Mouse (Mus musculus): Measurements from ENCODE around the gene Tshz2.

Gene Tshz2

DNA sequence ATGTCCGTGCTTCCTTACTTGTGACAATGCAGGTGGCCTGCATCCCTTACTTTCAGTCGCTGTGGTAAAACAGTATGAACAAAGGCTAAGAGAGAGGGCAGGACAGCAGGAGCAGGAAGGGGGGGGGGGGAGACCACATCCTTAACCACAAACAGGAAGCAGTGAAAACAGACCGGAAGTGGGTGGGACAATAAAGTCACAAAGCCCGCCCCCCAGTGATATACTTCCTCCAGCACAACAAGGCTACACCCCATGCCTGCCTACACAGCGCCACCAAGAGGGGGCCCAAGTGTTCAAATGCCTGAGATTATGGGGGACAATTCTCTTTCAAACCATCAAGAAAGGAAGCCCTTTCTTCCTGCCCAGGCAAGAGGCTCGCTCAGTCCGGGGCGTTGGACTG is 392.1 kb downstream of the Tshz2 start:
- ChIA-PET CTCF (interaction anchor here in 1 of 4 experiments (0.7 kb wide), 1 partner anchor 1369 kb away, joined by 3 read pairs; no protein-coding TSS in a partner anchor), POLR2A (interaction anchor here in 1 of 4 experiments (1.1 kb wide), 1 partner anchor 11 kb away, joined by 3 read pairs; no protein-coding TSS in a partner anchor)

DNA sequence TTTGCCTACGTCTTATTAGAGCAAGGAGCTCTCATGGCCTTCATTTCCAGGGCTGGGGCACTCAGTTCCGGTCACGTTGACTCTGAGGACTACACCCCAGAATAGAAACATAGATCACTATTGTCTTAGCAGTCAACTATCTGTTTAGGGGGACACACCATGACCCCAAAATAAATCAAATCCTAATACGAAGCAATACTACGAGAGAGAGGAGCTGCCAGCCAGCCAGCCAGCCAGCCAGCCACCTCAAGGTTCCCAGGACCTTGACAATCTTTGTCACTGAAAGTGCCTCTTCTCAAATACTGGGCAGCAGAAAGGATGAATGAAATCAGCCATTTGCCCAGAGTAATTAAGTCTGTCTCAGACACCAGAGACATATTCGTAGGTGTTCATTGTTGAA is 393.1 kb downstream of the Tshz2 start:
- ChIA-PET POLR2A (no interaction called here), CTCF (no interaction called here)

DNA sequence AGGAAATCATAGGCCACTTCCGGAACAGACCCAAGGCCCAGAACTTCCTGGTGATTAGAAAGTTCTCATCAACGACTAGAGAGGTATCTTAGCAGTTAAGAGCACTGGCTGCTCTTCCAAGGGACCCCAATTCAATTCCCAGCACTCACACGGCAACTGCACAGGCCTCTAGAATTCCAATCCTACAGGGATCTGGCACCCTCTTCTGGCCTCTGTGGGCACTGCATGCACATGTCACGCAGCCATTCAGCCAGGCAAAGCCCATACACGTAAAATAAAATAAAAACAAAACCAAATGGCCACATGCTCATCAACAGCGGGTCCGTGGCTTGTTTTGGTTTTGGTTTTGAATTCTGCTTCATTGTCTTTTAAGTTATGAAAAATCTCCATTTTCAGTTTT is 395.0 kb downstream of the Tshz2 start:
- ChIA-PET POLR2A (interaction anchor here in 1 of 4 experiments (0.6 to 1.2 kb wide), 2 partner anchors 108 to 111 kb away, joined by 3 to 4 read pairs; no protein-coding TSS in a partner anchor), CTCF (interaction anchor here in 2 of 4 experiments (0.7 to 1.9 kb wide), 2 partner anchors 68 to 312 kb away, joined by 3 to 4 read pairs; no protein-coding TSS in a partner anchor)

DNA sequence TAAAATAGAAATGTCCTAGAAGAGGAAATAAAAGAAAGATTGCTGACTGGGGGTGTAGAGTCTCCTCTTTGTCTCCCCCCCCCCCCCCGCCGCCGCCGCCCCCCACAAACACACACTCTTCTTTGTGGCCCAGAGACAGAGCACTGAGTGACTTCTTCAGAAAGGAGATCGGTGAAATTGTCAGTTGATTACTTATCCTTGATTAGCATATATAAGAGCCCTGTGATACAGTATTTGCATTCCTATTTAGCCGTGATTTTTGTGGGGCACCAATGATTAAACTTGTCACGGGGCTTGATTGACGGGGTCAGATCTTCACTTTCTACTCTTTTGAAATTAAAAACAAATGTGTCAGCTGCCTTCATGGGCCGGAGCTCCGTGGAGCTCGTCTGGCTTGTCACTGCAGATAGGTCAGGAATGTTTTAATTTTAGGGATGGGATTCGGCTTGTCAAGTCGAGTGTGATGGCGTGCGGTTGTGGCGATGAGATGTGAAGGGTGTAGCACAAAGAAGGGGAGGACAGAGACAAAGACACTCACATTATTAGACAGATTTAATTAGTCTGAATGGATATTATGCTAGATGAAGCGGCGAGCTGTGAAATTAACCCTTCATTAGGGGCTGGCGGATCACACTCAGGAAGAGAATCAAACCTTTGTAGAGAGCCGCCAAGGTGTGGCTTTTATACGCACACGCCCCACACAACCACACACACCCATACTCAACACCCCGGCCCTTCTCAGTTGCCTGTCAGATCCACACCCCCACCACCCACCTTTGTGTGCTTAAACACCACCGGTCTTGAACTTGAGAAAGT is 395.9 kb downstream of the Tshz2 start:
- ChIA-PET POLR2A (interaction anchor here in 2 of 4 experiments (0.6 to 1.2 kb wide), 5 partner anchors 15 to 267 kb away, joined by 3 to 4 read pairs (median 4); no protein-coding TSS in a partner anchor), CTCF (interaction anchor here in 3 of 4 experiments (0.5 to 1.9 kb wide), 5 partner anchors 14 to 394 kb away, joined by 3 to 6 read pairs (median 4); no protein-coding TSS in a partner anchor)

DNA sequence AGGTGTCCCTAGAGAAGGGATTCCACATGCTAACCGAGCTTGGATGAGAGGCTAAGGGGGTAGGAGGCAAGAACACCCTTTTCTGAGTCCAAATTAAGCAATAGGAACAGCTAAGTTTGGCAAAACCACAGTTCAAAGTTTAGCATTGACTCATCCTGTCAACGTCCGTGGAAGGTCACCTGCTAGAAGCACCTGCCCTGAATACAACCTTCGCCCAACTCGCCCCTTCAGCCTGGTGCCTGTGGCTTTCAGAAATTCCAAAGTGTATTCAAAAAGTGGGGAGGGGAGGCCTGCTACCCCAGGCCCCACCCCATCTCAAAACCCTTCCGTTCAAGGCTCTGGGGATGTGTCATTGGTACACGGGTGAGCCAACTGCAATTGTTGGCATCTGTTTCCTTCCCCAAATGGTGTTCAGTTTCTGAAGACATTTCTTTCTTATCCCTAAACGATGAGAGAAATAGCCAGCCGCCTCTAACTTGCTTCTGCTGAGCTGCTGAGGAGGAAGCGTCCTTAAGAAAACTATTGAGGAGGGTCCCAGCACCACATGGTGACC is 396.6 kb downstream of the Tshz2 start:
- ChIA-PET POLR2A (interaction anchor here in 1 of 4 experiments (0.6 to 1.0 kb wide), 4 partner anchors 13 to 256 kb away, joined by 3 to 4 read pairs (median 4); no protein-coding TSS in a partner anchor), CTCF (interaction anchor here in 3 of 4 experiments (0.5 to 1.3 kb wide), 5 partner anchors 14 to 560 kb away, joined by 3 to 6 read pairs (median 4); no protein-coding TSS in a partner anchor)

DNA sequence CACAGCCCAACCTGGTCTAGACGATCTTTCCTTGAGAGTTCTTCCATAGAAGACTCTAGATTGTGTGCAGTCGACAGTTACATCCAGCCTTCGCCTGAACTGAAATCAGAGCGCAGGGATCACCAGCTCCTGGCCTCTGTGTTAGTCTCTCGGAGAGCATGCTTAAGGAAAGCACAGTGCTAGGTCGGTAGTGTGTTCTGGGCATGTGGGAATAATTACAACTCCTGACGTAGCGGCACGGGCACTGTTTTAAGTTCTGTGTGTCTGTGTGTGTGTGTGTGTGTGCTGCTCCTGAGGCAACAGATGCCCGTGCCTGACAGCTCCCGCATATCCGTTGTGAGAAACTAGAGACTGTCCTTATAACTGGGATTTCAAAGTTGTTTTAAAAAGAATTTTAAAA is 398.4 kb downstream of the Tshz2 start:
- CTCF ChIA-PET, result interaction anchor here in 3 of 4 experiments (0.6 to 1.8 kb wide), 9 partner anchors 10 to 109 kb away, joined by 3 to 12 read pairs (median 4); no protein-coding TSS in a partner anchor
- POLR2A ChIA-PET, result interaction anchor here in 2 of 4 experiments (0.6 to 1.0 kb wide), 3 partner anchors 14 to 731 kb away, joined by 3 to 6 read pairs (median 4); no protein-coding TSS in a partner anchor

DNA sequence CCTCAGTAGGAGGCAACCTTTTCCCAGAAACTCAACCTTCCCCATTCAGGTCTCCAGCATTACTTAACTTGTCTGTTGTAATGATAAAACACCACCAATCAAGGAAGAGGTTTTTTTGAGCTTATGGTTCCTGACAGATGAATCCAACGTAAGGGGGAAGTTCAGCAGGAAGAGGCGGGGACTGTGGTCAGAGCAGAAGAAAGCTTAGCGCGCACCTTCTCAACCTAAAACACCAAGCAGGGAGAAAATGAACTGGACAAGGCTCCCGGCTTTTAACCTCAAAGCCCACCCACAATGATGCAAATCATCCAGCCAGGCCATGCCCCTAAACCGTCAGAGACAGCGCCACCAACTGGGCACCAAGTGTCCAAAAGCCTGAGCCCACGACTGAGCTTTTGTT is 399.1 kb downstream of the Tshz2 start:
- POLR2A ChIA-PET, result interaction anchor here in 3 of 4 experiments (0.7 to 1.0 kb wide), 5 partner anchors 11 to 732 kb away, joined by 3 read pairs; no protein-coding TSS in a partner anchor
- CTCF ChIA-PET, result interaction anchor here in 3 of 4 experiments (0.5 to 1.8 kb wide), 11 partner anchors 9 to 312 kb away, joined by 3 to 12 read pairs (median 4); no protein-coding TSS in a partner anchor

DNA sequence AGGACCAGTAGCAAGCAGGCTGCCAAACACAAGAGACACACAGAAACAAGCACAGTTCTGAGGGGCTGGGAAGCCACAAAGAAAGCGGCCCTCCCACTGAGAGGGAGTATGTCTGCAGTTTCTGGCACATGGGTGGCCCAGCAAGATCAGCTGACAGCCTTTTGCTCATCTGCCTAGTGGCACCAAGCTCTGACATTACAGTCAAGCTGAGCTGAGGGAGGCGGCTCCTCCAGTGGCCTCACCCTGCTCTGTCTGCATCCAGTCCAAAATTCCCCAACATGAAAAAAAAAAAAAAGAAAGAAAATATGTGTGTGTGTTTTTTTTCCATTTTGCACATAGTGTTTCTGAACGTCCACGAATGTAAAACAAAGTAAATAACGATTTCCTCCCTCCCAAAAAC is 400.4 kb downstream of the Tshz2 start:
- CTCF ChIA-PET, result interaction anchor here in 1 of 4 experiments (0.6 kb wide), 1 partner anchor 10 kb away, joined by 5 read pairs; no protein-coding TSS in a partner anchor
- POLR2A ChIA-PET, result interaction anchor here in 2 of 4 experiments (0.6 to 0.7 kb wide), 2 partner anchors 10 to 1509 kb away, joined by 3 read pairs; no protein-coding TSS in a partner anchor

DNA sequence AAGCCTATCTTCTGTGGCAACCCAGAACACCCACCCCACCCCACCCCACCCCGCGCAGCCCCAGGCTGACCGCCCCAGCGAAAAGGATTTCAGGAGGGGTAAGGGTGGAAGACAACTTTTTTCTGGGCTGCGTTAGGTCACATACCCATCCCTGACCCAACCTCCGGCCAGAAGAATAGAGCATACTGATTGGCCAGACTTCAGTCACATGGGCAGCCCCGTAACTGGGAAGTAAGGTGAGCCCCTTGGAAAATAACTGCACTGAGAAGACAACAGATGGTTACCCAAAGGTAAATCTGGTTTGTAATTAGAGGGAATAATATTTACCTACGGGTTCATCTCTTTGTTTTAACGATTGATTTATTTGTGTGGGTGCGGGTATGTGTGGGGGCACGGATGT is 402.0 kb downstream of the Tshz2 start:
- ChIA-PET CTCF (interaction anchor here in 1 of 4 experiments (0.9 kb wide), 1 partner anchor 44 kb away, joined by 4 read pairs; no protein-coding TSS in a partner anchor), POLR2A (interaction anchor here in 2 of 4 experiments (0.7 kb wide), 3 partner anchors 260 to 390 kb away, joined by 3 to 4 read pairs (median 3); no protein-coding TSS in a partner anchor)

DNA sequence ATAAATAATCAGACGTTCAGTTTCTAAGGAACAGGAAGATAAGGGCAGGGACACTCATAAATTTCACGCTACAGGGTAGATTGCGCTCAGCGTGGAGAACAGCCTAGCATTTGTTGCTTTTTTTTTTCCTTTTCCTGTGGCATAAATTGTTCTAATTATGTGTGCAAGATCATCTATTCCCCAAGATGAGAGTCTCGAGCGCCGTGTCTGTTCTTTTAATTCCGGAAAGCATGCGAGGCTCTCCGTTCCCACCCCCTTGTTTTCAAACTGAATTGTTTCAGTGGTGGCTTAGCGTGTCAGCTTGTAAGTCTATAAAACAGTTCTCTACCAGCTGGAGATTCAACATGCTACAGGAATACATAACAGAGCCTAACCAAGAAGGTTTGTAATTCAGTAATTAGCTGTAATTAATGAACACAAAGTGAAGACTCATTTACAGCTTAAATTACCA is 404.0 kb downstream of the Tshz2 start:
- ChIA-PET POLR2A (interaction anchor here in 2 of 4 experiments (0.6 to 0.7 kb wide), 2 partner anchors 9 to 12 kb away, joined by 3 read pairs; no protein-coding TSS in a partner anchor), CTCF (no interaction called here)

DNA sequence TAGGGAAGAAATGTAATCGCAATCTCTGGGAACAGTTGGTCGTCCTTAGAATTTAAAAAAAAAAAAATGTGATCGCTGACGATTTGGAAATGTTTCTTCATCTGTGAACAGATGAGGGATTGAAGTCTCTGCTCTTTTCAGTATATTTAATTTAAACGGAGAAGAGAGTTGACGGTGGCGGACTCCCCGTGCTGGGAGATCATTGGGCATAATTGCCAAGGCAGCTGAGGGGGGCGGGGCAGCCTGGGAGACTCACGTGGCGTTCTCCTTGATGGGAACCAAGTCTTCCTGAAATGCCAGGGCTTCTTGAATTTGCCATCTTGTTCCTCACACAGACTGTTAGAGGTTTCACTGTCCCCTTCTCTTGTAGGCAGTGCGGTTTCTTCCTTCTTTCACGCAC is 404.5 kb downstream of the Tshz2 start:
- CTCF ChIA-PET, result interaction anchor here in 1 of 4 experiments (1.0 kb wide), 1 partner anchor 208 kb away, joined by 3 read pairs; no protein-coding TSS in a partner anchor
- POLR2A ChIA-PET, result interaction anchor here in 2 of 4 experiments (0.6 to 0.7 kb wide), 2 partner anchors 9 to 12 kb away, joined by 3 read pairs; no protein-coding TSS in a partner anchor

DNA sequence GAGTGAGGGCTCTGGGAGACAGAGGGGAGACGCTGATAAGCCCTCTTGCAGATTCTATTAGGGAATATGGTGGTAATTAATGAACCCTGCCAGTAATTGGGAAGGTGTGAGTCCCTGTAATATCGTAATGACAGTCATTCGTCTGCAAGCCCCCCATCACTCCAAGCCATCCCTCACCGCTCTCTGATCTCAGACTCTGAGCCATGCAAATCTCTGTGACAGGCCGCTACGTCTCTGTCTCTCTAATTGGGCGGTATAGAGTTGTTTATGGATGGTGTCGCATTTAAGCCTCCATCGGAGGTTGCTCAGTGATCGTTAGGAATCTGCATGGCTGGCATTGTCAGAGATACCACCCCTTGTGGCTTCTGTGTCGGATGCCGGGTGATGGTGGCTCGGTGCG is 407.0 kb downstream of the Tshz2 start:
- POLR2A ChIA-PET, result interaction anchor here in 1 of 4 experiments (1.2 kb wide), 1 partner anchor 16 kb away, joined by 4 read pairs; no protein-coding TSS in a partner anchor
- CTCF ChIA-PET, result no interaction called here

DNA sequence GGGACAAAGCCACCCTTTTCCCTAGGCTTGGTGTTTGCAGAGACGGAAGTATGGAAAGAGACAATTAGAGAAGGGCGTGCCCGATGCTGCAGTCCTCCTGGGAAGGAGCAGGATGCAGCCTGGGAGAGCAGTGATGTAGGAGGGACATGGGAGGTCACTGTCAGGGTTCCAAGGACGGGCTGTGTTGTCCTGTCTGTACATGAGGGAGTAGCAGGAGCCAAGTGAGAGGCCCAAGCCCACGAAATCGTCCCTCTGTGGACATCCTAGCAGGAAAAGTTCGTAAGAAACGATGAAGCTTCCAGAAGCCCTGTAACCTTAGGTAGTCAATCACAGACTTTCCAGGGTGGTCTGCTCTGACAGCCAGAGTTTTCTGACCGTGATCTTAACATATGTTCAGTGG is 408.3 kb downstream of the Tshz2 start:
- POLR2A ChIA-PET, result interaction anchor here in 2 of 4 experiments (0.5 to 0.8 kb wide), 3 partner anchors 126 to 1242 kb away, joined by 3 read pairs; no protein-coding TSS in a partner anchor
- CTCF ChIA-PET, result interaction anchor here in 3 of 4 experiments (0.7 to 1.5 kb wide), 4 partner anchors 9 to 278 kb away, joined by 3 to 4 read pairs (median 4); no protein-coding TSS in a partner anchor

DNA sequence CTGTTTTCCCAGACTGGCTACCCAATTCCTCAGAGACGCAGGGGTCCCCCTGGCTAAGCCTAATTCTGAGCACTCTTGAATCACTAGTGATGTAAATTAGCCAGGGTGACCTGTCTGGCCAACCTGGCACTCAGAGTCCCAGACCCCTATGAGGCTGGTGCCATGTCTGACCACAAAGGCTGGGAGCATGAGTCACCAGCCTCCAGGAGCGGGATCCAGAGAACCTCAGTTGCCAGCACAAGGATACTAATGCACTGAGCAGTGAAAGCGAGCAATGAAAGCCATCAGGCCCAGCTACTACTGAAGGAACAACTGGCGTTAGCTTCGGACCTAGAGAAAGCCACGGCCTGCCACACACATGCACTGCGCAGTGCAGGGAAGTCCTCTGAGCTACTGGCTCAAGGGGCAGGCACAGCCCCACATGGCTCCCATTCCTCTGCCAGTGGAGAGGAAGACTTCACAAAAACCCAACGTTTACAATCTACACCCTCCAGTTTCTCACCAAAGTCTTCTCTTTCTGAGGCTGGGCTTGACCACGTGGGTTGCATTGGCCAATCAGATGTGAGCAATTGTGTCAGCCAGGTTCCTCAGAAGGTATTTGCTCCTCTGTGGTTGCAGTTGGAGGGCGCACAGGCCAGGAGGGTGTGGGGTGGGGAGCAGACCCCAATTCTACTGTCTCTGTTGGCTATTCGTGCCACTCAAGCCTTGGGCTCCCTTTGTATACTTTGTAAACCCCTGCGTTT is 409.8 kb downstream of the Tshz2 start:
- POLR2A ChIA-PET, result interaction anchor here in 3 of 4 experiments (0.6 to 1.0 kb wide), 5 partner anchors 11 to 852 kb away, joined by 3 to 10 read pairs (median 5); no protein-coding TSS in a partner anchor
- CTCF ChIA-PET, result interaction anchor here in 3 of 4 experiments (0.6 to 1.7 kb wide), 16 partner anchors 9 to 1238 kb away, joined by 3 to 12 read pairs (median 4); no protein-coding TSS in a partner anchor

DNA sequence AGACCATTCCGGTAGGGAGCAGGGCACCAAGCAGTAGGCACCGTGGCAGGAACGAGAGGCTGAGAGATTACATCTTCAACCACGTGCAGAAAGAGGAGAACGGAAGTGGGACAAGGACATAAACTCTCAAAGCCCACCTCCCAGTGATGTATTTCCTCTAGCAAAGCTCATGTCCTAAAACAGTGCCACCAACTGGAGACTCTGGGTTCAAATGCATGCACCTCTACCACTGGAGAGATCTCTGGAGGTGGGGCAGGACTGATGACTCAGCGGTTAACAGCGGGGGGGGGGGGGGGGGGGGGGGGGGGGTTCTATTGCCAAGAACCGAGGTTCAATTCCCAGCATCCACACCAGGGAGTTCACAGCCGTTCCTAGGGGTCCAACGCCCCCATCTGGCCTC is 410.5 kb downstream of the Tshz2 start:
- POLR2A ChIA-PET, result interaction anchor here (0.6 to 1.0 kb wide), 8 partner anchors 10 to 852 kb away, joined by 3 to 10 read pairs (median 4); no protein-coding TSS in a partner anchor
- CTCF ChIA-PET, result interaction anchor here in 3 of 4 experiments (0.5 to 1.7 kb wide), 20 partner anchors 9 to 1238 kb away, joined by 3 to 12 read pairs (median 4); no protein-coding TSS in a partner anchor

DNA sequence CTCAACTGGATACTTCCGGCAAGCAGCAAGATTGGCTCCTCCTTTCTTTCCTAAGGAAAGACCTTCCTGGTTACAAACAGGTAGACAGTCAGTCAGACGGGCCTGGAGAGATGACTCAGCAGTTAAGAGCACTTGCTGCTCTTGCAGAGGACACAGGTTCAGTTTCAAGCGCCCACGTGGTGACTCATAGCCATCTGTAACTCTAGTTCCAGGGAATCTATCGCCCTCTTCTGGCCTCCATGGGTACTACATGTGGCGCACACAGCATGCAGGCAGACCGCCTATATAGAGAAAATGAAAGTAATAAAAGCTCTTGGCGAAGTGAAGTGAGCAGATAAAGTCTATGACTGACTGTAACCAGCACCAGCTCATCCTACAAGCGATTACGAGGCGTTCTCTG is 413.1 kb downstream of the Tshz2 start:
- ChIA-PET POLR2A (interaction anchor here in 3 of 4 experiments (0.5 to 1.3 kb wide), 12 partner anchors 9 to 1040 kb away, joined by 3 to 7 read pairs (median 3); no protein-coding TSS in a partner anchor), CTCF (interaction anchor here (0.6 to 1.7 kb wide), 21 partner anchors 9 to 461 kb away, joined by 3 to 7 read pairs (median 3); no protein-coding TSS in a partner anchor)
